Mouse (Mus musculus) gastrocnemius, postnatal 36 days (tissue): ENCODE data around the gene Gm14214. TPM values are rescaled to one million over a fixed set of nuclear protein-coding genes. Genes with fewer than 3 reads are reported as not detected.

ENCODE experiments used
- DNase-seq, 2 experiments: peaks; one replicate each; pipeline ENCODE4 v3.0.0; 2022
- intact Hi-C: fragments of 180-260 bp; cut with DNase I; formaldehyde crosslinking; loops from one replicate; pipeline ENCODE4 v1.15.1; 2025
- total RNA-seq, 2 experiments: library from RNA; stranded (reverse); gene quantifications; 2 replicates each; pipeline ENCODE4 v1.2.3; 2021

Gene Gm14214
- total RNA-seq, 2 experiments from 2014 or later = not detected

DNA sequence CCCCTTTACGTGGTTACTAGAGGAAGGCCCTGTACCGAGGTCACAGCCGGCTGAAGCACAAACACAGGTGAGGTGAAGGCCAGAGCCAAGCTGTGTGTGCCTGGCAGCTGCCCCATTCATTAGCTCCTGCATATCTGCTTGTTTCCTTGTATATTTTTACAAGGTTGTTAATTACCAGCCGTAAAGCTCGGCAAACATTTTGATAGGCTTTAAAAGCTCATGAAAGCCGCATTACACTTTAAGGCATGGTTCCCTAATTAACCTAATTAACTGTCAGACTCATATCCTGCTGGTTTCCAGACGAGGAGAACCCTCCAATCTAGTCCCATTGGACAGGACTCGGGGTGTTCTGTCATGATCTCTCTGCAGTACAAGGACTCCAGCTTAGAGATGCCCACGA lies 34.9 kb downstream of the Gm14214 start:
- intact Hi-C loops = no loop called here
- no peak for DNase-seq

DNA sequence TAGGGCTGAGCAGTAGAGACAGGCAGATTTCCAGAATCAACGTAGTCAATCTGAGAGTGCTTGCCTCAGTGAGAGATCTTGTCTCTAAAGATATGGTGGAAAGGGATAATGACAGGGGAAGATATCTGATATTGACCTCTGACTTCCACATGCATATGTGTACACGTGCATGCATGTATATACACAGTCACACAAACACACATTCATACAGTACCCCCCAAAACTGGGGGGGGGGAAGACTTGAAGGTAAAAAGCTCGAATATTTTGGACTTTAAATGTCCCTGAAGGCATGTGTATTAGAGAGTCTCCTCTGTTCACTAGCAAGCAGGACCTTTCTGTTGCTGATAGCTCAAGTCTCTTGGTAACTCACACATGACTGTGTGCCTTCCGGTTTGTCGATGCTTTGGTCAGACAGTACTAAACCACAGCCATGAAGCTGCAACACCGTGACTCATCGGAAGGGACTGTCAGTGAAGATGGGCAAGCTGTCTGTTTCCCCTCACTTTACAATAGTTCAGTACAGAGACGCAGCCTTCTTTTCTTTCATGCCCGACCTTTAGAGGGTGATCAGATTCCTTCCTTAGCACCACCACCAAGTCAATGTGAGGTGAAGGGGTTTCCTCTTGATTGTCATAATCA lies 37.2 kb downstream of the Gm14214 start:
- DNase-seq = no peak
- intact Hi-C loops = no loop called here

GRCm38 (mm10) chr2:154731916-154732315 lies 37.9 kb downstream of the Gm14214 start:
- intact Hi-C loops = no loop called here
- no peak for DNase-seq

- intact Hi-C loops = no loop called here
- DNase-seq = no peak
These were observed 39.0 kb downstream of the Gm14214 start for GRCm38 (mm10) chr2:154730841-154731240.

- no peak for DNase-seq
- intact Hi-C loops = no loop called here
These were observed 40.1 kb downstream of the Gm14214 start for GRCm38 (mm10) chr2:154729737-154730136.

DNA sequence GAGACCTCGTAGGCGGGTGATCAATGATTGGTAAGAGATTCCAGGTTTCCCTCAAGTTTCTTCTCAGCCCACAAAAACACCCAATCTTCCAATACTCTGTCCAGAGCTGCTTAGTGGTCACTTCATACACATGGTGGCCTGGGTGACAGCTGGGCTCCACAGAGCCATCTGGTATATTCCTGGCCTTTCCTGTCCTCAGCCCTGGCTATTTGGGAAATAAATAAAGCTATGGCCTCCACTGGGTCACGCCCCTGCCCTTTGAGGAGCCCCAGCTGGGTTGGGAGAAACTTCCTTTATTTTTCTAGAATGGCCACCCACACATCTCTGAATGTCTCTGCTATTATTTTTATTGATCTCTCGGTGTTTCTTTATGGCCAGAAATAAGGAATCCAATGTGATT lies 46.4 kb downstream of the Gm14214 start:
- DNase-seq = no peak
- intact Hi-C loops = no loop called here

DNA sequence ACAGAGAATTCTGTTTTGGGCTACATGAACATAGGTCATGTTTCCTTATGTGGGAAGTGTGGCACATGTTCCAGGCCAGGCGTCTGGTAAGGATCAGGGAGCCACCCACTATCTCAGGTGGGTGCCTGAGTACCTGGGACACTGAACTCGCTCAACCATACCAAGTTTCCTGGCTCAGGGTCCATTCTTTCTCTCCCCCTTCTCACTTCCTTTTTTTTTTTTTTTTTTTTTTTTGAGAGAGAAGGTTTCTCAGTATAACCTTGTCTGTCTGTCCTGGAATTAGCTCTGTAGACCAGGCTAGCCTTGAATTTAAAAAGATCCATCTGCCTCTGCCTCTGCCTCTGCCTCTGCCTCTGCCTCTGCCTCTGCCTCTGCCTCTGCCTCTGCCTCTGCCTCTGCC lies 49.5 kb downstream of the Gm14214 start:
- no peak for DNase-seq
- intact Hi-C loops = no loop called here

Other genes starting within 250 kb of the Gm14214 start
- not detected for gene 1700003F12Rik, start 222.9 kb downstream of the Gm14214 start, total RNA-seq
- not detected for gene Actl10, start 218.3 kb downstream of the Gm14214 start, total RNA-seq
- gene Necab3, start 211.1 kb downstream of the Gm14214 start, total RNA-seq = under 1 TPM; 0.27 to 0.28 TPM
- under 1 TPM; 0.48 to 0.69 TPM for gene E2f1, start 200.1 kb downstream of the Gm14214 start, total RNA-seq
- 10 to 100 TPM; 10.8 to 11.8 TPM for gene Pxmp4, start 166.3 kb downstream of the Gm14214 start, total RNA-seq
- gene Zfp341, start 156.7 kb downstream of the Gm14214 start, total RNA-seq = 1 to 10 TPM; 2.2 to 2.3 TPM
- gene 4930519P11Rik, start 156.6 kb downstream of the Gm14214 start, total RNA-seq = not detected
- gene Chmp4b, start 118.3 kb downstream of the Gm14214 start, total RNA-seq = 100 to 1,000 TPM; 102 to 107 TPM
- 10 to 100 TPM; 59.0 to 63.0 TPM for gene Raly, start 21.1 kb upstream of the Gm14214 start, total RNA-seq
- not detected for gene a, start 21.4 kb upstream of the Gm14214 start, total RNA-seq
- gene Eif2s2, start 122.9 kb upstream of the Gm14214 start, total RNA-seq = 100 to 1,000 TPM in 1 of 2 experiments, 10 to 100 TPM in 1; 96.9 to 117 TPM
- gene Gm14226, start 248.2 kb upstream of the Gm14214 start, total RNA-seq = not detected